Mouse (Mus musculus) kidney, adult 2 months (tissue): Measurements from ENCODE around the gene Dennd4a.

ENCODE experiments used
- CTCF ChIP-seq: fragments of 200-500 bp; conservative IDR thresholded peaks from 2 replicates; pipeline ENCODE4 v1.5.1; 2011; ENCODE audit warnings: low read depth, mild to moderate bottlenecking, control low read depth, low read length, moderate library complexity, mixed read lengths; ENCODE audit not compliant: insufficient read depth, insufficient read length
- POLR2A ChIP-seq: fragments of 200-500 bp; IDR thresholded peaks from one replicate; pipeline ENCODE4 v1.6.1; 2011; ENCODE audit warnings: low read depth, low read length, control low read depth

DNA sequence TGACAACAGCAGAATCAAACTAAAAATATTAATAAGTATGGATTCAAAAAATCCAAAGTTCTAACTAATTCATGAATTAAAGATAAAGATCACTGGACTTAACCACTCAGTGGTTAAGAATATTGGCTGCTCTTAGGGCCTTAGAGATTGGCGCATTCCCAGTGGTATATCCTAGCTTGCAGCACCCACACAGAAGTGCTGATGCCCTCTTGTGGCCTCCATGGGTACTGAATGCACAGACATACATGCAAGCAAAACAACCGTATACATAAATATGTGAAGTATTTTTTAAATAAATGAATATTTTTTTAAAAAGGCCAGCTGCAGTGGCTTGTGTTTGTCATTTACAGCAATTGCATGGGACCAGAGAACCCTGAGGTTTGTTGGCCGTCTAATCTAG, 92.2 kb downstream of the Dennd4a start:
- peak; percentile 86 for TF ChIP-seq CTCF
- no peak for TF ChIP-seq POLR2A
